Mouse (Mus musculus) neural tube, embryonic 12.5 days (tissue): ENCODE measurements at regions not wholly inside any gene's neighbourhood (a gene's known extent, or its start where the extent isn't known, plus 50 kb on each side); places are given as distances from the start of the nearest gene placed in this dataset.

Source experiments
- ATAC-seq: fragments of 200-750 bp; cut with Nextera tagmentation; 2 replicates; pipeline ENCODE4 v1.8.0; 2017; ENCODE audit warnings: low read depth, mild to moderate bottlenecking, moderate TSS enrichment, moderate library complexity; ENCODE audit not compliant: low FRiP score
- H3K27ac ChIP-seq: fragments of 300-500 bp; sonication (generic); 2 replicates; pipeline ENCODE4 v1.5.1; 2016
- H3K27me3 ChIP-seq: fragments of 300-500 bp; sonication (generic); replicated peaks from 2 replicates; pipeline ENCODE4 v1.6.1; 2016; ENCODE audit warnings: mild to moderate bottlenecking
- H3K36me3 ChIP-seq: fragments of 300-500 bp; sonication (generic); 2 replicates; pipeline ENCODE4 v1.6.1; 2016; ENCODE audit warnings: mild to moderate bottlenecking
- H3K4me1 ChIP-seq: fragments of 300-500 bp; sonication (generic); 2 replicates; pipeline ENCODE4 v1.6.1; 2016
- H3K4me2 ChIP-seq: fragments of 300-500 bp; sonication (generic); replicated peaks from 2 replicates; pipeline ENCODE4 v1.6.1; 2016; ENCODE audit warnings: mild to moderate bottlenecking
- H3K4me3 ChIP-seq: fragments of 300-500 bp; sonication (generic); 2 replicates; pipeline ENCODE4 v1.5.1; 2016
- H3K9ac ChIP-seq: fragments of 300-500 bp; sonication (generic); 2 replicates; pipeline ENCODE4 v1.6.1; 2016; ENCODE audit warnings: mild to moderate bottlenecking
- H3K9me3 ChIP-seq: fragments of 300-500 bp; sonication (generic); 2 replicates; pipeline ENCODE4 v1.6.1; 2016; ENCODE audit warnings: mild to moderate bottlenecking
- WGBS: fragments of 180-500 bp; shearing (Covaris S2); methylation state at CpG from one replicate; pipeline ENCODE4 v1.1.7; 2016; 5-methylcytosine and 5-hydroxymethylcytosine counted together

GRCm38 (mm10) chr8:109085134-109085533, 408.7 kb upstream of the Pmfbp1 start:
- WGBS = 92% methylated on average over 7 of the region's 7 CpGs
- H3K9me3 ChIP-seq = 0 out of 2 replicates have a peak, but pooled peaks cover 3% of the 10 kb centered on the region
- no peak overlapping the region for H3K4me2 ChIP-seq
- no peaks in the 10 kb centered on the region for H3K36me3 ChIP-seq
- H3K27me3 ChIP-seq = no peaks in the 10 kb centered on the region
- H3K4me1 ChIP-seq = no peaks in the 10 kb centered on the region
- ATAC-seq = no peak
- H3K9ac ChIP-seq = no peak overlapping the region
- no peak overlapping the region for H3K4me3 ChIP-seq
- H3K27ac ChIP-seq = no peak overlapping the region

- 55% methylated on average over 1 of the region's 1 CpGs for WGBS
- ATAC-seq = no peak
- H3K27ac ChIP-seq = no peak overlapping the region
Measured at GRCm38 (mm10) chr8:109087781-109088180, 406.0 kb upstream of the Pmfbp1 start.

GRCm38 (mm10) chr8:109099671-109100070, 394.2 kb upstream of the Pmfbp1 start:
- H3K27me3 ChIP-seq = no peaks in the 10 kb centered on the region
- H3K4me3 ChIP-seq = no peak overlapping the region
- no peak for ATAC-seq
- no peak overlapping the region for H3K27ac ChIP-seq
- H3K9ac ChIP-seq = no peak overlapping the region
- 93% methylated on average over 15 of the region's 15 CpGs for WGBS
- H3K4me1 ChIP-seq = no peaks in the 10 kb centered on the region
- no peaks in the 10 kb centered on the region for H3K9me3 ChIP-seq
- no peak overlapping the region for H3K4me2 ChIP-seq
- H3K36me3 ChIP-seq = no peaks in the 10 kb centered on the region

More at GRCm38 (mm10) chr8:109087781-109088180, 406.0 kb upstream of the Pmfbp1 start:
- H3K4me1 ChIP-seq = no peaks in the 10 kb centered on the region
- H3K36me3 ChIP-seq = no peaks in the 10 kb centered on the region
- H3K27me3 ChIP-seq = no peaks in the 10 kb centered on the region
- H3K4me2 ChIP-seq = no peak overlapping the region
- no peaks in the 10 kb centered on the region for H3K9me3 ChIP-seq
- H3K9ac ChIP-seq = no peak overlapping the region
- H3K4me3 ChIP-seq = no peak overlapping the region

- H3K9ac ChIP-seq = no peak overlapping the region
- ATAC-seq = no peak
- no peak overlapping the region for H3K4me3 ChIP-seq
- H3K4me2 ChIP-seq = no peak overlapping the region
- no peaks in the 10 kb centered on the region for H3K9me3 ChIP-seq
- no peaks in the 10 kb centered on the region for H3K36me3 ChIP-seq
- no peak overlapping the region for H3K27ac ChIP-seq
- 86% methylated on average over 5 of the region's 5 CpGs for whole genome bisulfite sequencing
- H3K4me1 ChIP-seq = peaks cover 5% of the 10 kb centered on the region; the same call in 1 of the 2 replicates
- no peaks in the 10 kb centered on the region for H3K27me3 ChIP-seq
Measured at GRCm38 (mm10) chr8:109101416-109101815, 392.4 kb upstream of the Pmfbp1 start.

GRCm38 (mm10) chr8:109104798-109105326, 389.0 kb upstream of the Pmfbp1 start:
- Histone ChIP-seq H3K27me3 (no peaks in the 10 kb centered on the region), H3K4me1 (peaks cover 15% of the 10 kb centered on the region), H3K27ac (no peak overlapping the region), H3K9me3 (no peaks in the 10 kb centered on the region), H3K4me3 (no peak overlapping the region), H3K36me3 (no peaks in the 10 kb centered on the region), H3K9ac (no peak overlapping the region), H3K4me2 (no peak overlapping the region)
- 69% methylated on average over 6 of the region's 6 CpGs for WGBS
- no peak for ATAC-seq

- H3K4me2 ChIP-seq = no peak overlapping the region
- H3K4me1 ChIP-seq = peaks cover 15% of the 10 kb centered on the region
- H3K9ac ChIP-seq = no peak overlapping the region
- H3K36me3 ChIP-seq = no peaks in the 10 kb centered on the region
- no peak for ATAC-seq
- no peak overlapping the region for H3K4me3 ChIP-seq
- no peaks in the 10 kb centered on the region for H3K27me3 ChIP-seq
- H3K27ac ChIP-seq = no peak overlapping the region
- 61% methylated on average over 6 of the region's 6 CpGs for WGBS
- H3K9me3 ChIP-seq = no peaks in the 10 kb centered on the region
Measured at GRCm38 (mm10) chr8:109105693-109106092, 388.1 kb upstream of the Pmfbp1 start.

GRCm38 (mm10) chr8:109106971-109107370, 386.9 kb upstream of the Pmfbp1 start:
- ATAC-seq = no peak
- Histone ChIP-seq H3K9ac (no peak overlapping the region), H3K36me3 (no peaks in the 10 kb centered on the region), H3K4me2 (peak overlapping the region; percentile 19), H3K27ac (no peak overlapping the region), H3K9me3 (no peaks in the 10 kb centered on the region), H3K4me3 (no peak overlapping the region), H3K27me3 (no peaks in the 10 kb centered on the region), H3K4me1 (peaks cover 15% of the 10 kb centered on the region)
- 42% methylated on average over 9 of the region's 9 CpGs for WGBS

- H3K4me3 ChIP-seq = no peak overlapping the region
- H3K9ac ChIP-seq = no peak overlapping the region
- H3K4me1 ChIP-seq = peaks cover 15% of the 10 kb centered on the region
- no peaks in the 10 kb centered on the region for H3K27me3 ChIP-seq
- no peaks in the 10 kb centered on the region for H3K9me3 ChIP-seq
- no peak for ATAC-seq
- H3K36me3 ChIP-seq = no peaks in the 10 kb centered on the region
- 68% methylated on average over 12 of the region's 12 CpGs for WGBS
- no peak overlapping the region for H3K27ac ChIP-seq
- no peak overlapping the region for H3K4me2 ChIP-seq
Measured at GRCm38 (mm10) chr8:109107762-109108161, 386.1 kb upstream of the Pmfbp1 start.

GRCm38 (mm10) chr8:109109390-109109789, 384.4 kb upstream of the Pmfbp1 start:
- H3K4me1 ChIP-seq = peaks cover 15% of the 10 kb centered on the region
- ATAC-seq = no peak
- no peaks in the 10 kb centered on the region for H3K9me3 ChIP-seq
- no peak overlapping the region for H3K9ac ChIP-seq
- H3K4me2 ChIP-seq = no peak overlapping the region
- no peak overlapping the region for H3K27ac ChIP-seq
- 77% methylated on average over 4 of the region's 4 CpGs for WGBS
- H3K27me3 ChIP-seq = no peaks in the 10 kb centered on the region
- no peak overlapping the region for H3K4me3 ChIP-seq
- H3K36me3 ChIP-seq = no peaks in the 10 kb centered on the region

- Histone ChIP-seq H3K36me3 (no peaks in the 10 kb centered on the region), H3K9ac (no peak overlapping the region), H3K4me3 (no peak overlapping the region), H3K4me1 (peaks cover 6% of the 10 kb centered on the region), H3K27me3 (no peaks in the 10 kb centered on the region), H3K4me2 (0 out of 2 replicates have a peak overlapping the region, but pooled peaks have one; percentile 27), H3K27ac (no peak overlapping the region), H3K9me3 (no peaks in the 10 kb centered on the region)
- no peak for ATAC-seq
- WGBS = 16% methylated on average over 6 of the region's 6 CpGs
Measured at GRCm38 (mm10) chr8:109121776-109122175, 372.1 kb upstream of the Pmfbp1 start.

GRCm38 (mm10) chr8:109142495-109143158, 351.2 kb upstream of the Pmfbp1 start:
- H3K9ac ChIP-seq = no peak overlapping the region
- no peaks in the 10 kb centered on the region for H3K36me3 ChIP-seq
- H3K9me3 ChIP-seq = no peaks in the 10 kb centered on the region
- H3K27me3 ChIP-seq = no peaks in the 10 kb centered on the region
- H3K4me1 ChIP-seq = no peaks in the 10 kb centered on the region
- WGBS = 93% methylated on average over 8 of the region's 8 CpGs
- H3K4me2 ChIP-seq = no peak overlapping the region
- H3K27ac ChIP-seq = no peak overlapping the region
- ATAC-seq = no peak
- H3K4me3 ChIP-seq = no peak overlapping the region

GRCm38 (mm10) chr8:109151711-109152110, 342.1 kb upstream of the Pmfbp1 start:
- Histone ChIP-seq H3K4me2 (no peak overlapping the region), H3K9ac (no peak overlapping the region), H3K27me3 (no peaks in the 10 kb centered on the region), H3K9me3 (peaks cover 5% of the 10 kb centered on the region; the same call in 1 of the 2 replicates), H3K36me3 (no peaks in the 10 kb centered on the region), H3K4me1 (no peaks in the 10 kb centered on the region), H3K4me3 (no peak overlapping the region), H3K27ac (no peak overlapping the region)
- WGBS = 89% methylated on average over 4 of the region's 4 CpGs
- ATAC-seq = no peak

- no peak overlapping the region for H3K9ac ChIP-seq
- no peak overlapping the region for H3K4me2 ChIP-seq
- H3K27me3 ChIP-seq = no peaks in the 10 kb centered on the region
- peaks cover 5% of the 10 kb centered on the region; the same call in 1 of the 2 replicates for H3K9me3 ChIP-seq
- ATAC-seq = no peak
- no peaks in the 10 kb centered on the region for H3K4me1 ChIP-seq
- no peaks in the 10 kb centered on the region for H3K36me3 ChIP-seq
- H3K4me3 ChIP-seq = no peak overlapping the region
- H3K27ac ChIP-seq = no peak overlapping the region
- WGBS = 71% methylated on average over 11 of the region's 11 CpGs
Measured at GRCm38 (mm10) chr8:109155489-109155888, 338.3 kb upstream of the Pmfbp1 start.
